Mouse (Mus musculus): ENCODE measurements at regions not wholly inside any gene's neighbourhood (a gene's known extent, or its start where the extent isn't known, plus 50 kb on each side); places are given as distances from the start of the nearest gene placed in this dataset.

DNA sequence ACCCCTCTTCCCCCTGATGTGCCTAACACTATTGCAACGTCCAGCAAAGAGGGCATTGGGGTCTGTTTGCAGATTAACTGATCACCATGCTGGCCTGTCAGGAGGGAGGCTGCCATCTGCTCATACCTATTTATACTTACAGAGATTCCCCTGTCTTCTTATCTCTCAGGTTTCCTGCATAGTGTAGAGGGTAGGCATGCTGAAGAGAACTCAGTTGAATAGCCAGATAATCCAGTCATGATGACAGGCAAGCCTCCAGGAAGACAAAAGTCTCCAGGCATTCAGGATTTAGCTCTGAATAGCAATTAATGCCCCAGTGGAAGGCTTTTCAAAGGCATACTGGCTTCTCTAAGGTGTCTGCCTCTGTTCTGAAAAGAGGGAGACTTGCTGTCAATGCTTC, 505.1 kb downstream of the Tmem132b start:
- Histone ChIP-seq H3K36me3 (ENCODE audit: control insufficient read depth, insufficient read depth, low read length) (no peaks in the 10 kb centered on the region), H3K4me1 (ENCODE audit: control insufficient read depth, insufficient read depth, low read length) (no peaks in the 10 kb centered on the region), H3K9ac (ENCODE audit: low read length) (no peak overlapping the region), H3K27ac (replicated peaks; ENCODE audit: low read depth, low read length) (no peak overlapping the region), H3K4me3 (ENCODE audit: low read depth, low read length) (no peak overlapping the region), H3K4me2 (ENCODE audit: low read depth, severe bottlenecking) (no peak overlapping the region), H3K9me3 (ENCODE audit: control insufficient read depth, low read length) (no peaks in the 10 kb centered on the region), H3K27me3 (ENCODE audit: control insufficient read depth, insufficient read depth, low read length) (no peaks in the 10 kb centered on the region)
- ATAC-seq (ENCODE audit: insufficient number of reproducible peaks, low FRiP score, low TSS enrichment, low read depth) (no peak), DNase-seq (ENCODE audit: low spot score) (no peak)
- WGBS = 23% methylated on average over 1 of the region's 1 CpGs

DNA sequence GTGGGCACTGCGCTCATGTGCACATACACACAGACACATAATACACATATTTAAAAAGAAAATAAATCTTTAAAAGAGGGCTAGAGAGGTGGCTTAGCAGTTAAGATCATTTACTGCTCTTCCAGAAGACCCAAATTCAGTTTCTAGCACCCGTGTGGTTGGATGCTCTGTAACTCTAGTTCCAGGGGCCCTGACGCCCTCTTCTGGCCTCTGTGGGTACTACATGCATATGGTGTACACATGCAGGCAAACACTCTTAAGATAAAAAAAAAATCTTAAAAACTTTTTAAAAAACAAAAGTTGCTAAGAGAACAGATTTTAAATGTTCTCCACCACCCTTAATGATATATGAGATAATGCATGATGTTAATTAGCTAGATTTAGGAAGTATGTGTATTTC, 514.2 kb downstream of the Tmem132b start:
- Histone ChIP-seq H3K9ac (ENCODE audit: low read length) (no peak overlapping the region), H3K4me3 (ENCODE audit: low read depth, low read length) (no peak overlapping the region), H3K4me2 (ENCODE audit: low read depth, severe bottlenecking) (no peak overlapping the region), H3K9me3 (ENCODE audit: control insufficient read depth, low read length) (no peaks in the 10 kb centered on the region), H3K36me3 (ENCODE audit: control insufficient read depth, insufficient read depth, low read length) (no peaks in the 10 kb centered on the region), H3K27me3 (ENCODE audit: control insufficient read depth, insufficient read depth, low read length) (no peaks in the 10 kb centered on the region), H3K4me1 (ENCODE audit: control insufficient read depth, insufficient read depth, low read length) (no peaks in the 10 kb centered on the region), H3K27ac (replicated peaks; ENCODE audit: low read depth, low read length) (no peak overlapping the region)
- ATAC-seq (ENCODE audit: insufficient number of reproducible peaks, low FRiP score, low TSS enrichment, low read depth) = no peak
- DNase-seq (ENCODE audit: low spot score) = peak; percentile 23
- 78% methylated on average over 3 of the region's 3 CpGs for WGBS

DNA sequence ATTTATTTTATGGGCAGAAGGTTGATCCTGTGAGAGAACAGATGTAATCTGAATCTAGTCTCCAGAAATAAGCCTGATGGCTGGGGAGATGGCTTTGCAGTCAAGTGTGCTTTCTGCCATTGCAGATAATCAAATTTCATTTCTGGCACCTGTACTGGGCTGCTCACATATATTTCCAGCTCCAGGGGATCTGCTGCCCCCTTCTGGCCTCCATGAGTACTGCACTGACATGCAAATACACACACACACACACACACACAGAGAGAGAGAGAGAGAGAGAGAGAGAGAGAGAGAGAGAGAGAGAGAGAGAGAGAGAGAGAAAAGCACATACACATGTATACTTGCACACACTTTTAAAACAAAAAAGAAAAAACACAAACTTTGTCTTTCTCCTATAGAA, 532.1 kb downstream of the Tmem132b start:
- Histone ChIP-seq H3K27me3 (ENCODE audit: control insufficient read depth, insufficient read depth, low read length) (no peaks in the 10 kb centered on the region), H3K9me3 (ENCODE audit: control insufficient read depth, low read length) (no peaks in the 10 kb centered on the region), H3K4me1 (ENCODE audit: control insufficient read depth, insufficient read depth, low read length) (no peaks in the 10 kb centered on the region), H3K4me2 (ENCODE audit: low read depth, severe bottlenecking) (no peak overlapping the region), H3K4me3 (ENCODE audit: low read depth, low read length) (no peak overlapping the region), H3K27ac (replicated peaks; ENCODE audit: low read depth, low read length) (no peak overlapping the region), H3K36me3 (ENCODE audit: control insufficient read depth, insufficient read depth, low read length) (no peaks in the 10 kb centered on the region), H3K9ac (ENCODE audit: low read length) (no peak overlapping the region)
- DNase-seq (ENCODE audit: low spot score) (no peak), ATAC-seq (ENCODE audit: insufficient number of reproducible peaks, low FRiP score, low TSS enrichment, low read depth) (no peak)

DNA sequence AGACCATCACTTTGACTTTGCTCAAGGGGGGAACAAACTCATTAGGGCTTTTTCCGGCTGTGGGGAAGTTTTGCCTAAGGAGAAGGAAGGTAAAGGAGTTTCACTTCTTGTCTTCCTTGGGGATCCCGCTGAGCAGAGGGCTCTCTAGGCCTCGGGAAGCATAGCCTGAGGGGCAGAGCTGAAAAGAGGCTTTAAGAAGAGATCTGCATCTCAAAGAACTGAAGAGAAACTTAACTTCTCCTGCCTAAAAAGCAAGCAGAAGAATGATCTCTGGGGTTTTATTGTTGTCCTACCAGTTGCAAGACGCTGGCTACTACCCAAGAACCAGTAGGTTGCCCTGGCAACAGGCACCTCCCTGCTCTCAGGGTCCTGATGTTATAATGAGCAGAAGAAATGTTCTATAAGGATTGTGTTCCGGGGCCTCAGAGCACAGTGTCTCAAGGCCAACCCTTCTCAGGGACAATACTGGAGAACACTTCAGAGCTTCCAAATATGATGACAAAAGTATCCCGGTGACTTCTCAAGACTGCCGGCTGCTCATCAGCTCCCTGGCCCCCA, 547.8 kb downstream of the Tmem132b start:
- Histone ChIP-seq H3K4me1 (ENCODE audit: control insufficient read depth, insufficient read depth, low read length) (no peaks in the 10 kb centered on the region), H3K27me3 (ENCODE audit: control insufficient read depth, insufficient read depth, low read length) (no peaks in the 10 kb centered on the region), H3K4me3 (ENCODE audit: low read depth, low read length) (no peak overlapping the region), H3K27ac (replicated peaks; ENCODE audit: low read depth, low read length) (no peak overlapping the region), H3K9ac (ENCODE audit: low read length) (no peak overlapping the region), H3K36me3 (ENCODE audit: control insufficient read depth, insufficient read depth, low read length) (no peaks in the 10 kb centered on the region), H3K9me3 (ENCODE audit: control insufficient read depth, low read length) (no peaks in the 10 kb centered on the region), H3K4me2 (ENCODE audit: low read depth, severe bottlenecking) (no peak overlapping the region)
- no peak for ATAC-seq (ENCODE audit: insufficient number of reproducible peaks, low FRiP score, low TSS enrichment, low read depth)
- WGBS = 50% methylated on average over 7 of the region's 7 CpGs
- no peak for DNase-seq (ENCODE audit: low spot score)

DNA sequence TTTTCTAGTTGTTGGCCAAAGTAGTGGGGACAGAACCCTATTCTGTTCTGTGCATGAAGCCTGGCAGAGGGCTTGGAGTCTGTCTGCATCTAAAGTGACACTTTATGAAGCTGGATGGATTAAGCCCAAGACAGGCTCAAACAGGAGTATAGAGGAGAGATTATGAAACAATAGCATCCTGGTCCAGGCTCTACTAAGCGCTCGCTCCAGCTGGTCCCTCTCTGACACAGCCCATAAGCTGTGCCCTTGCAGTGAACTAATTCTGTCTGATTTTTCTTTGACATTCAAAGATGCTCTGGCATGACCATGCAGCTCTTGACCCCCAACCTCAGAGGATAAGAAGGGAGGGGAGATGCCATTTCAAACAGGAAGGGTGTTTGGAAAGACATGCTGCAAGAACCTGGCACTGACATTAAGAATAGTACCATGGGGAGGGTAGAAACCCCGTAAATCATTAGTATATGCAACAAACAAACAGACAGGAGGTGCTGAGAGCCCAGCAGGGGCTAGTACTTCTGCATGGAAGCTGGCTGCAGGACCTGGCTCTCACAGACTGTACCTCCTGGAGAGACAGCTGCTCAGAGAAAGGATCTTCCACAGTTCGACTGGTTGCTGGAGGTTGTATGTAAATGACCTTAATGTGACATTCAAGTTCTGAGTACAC, 556.8 kb downstream of the Tmem132b start:
- Histone ChIP-seq H3K4me2 (ENCODE audit: low read depth, severe bottlenecking) (no peak overlapping the region), H3K27me3 (ENCODE audit: control insufficient read depth, insufficient read depth, low read length) (no peaks in the 10 kb centered on the region), H3K4me1 (ENCODE audit: control insufficient read depth, insufficient read depth, low read length) (no peaks in the 10 kb centered on the region), H3K27ac (replicated peaks; ENCODE audit: low read depth, low read length) (no peak overlapping the region), H3K36me3 (ENCODE audit: control insufficient read depth, insufficient read depth, low read length) (no peaks in the 10 kb centered on the region), H3K9ac (ENCODE audit: low read length) (no peak overlapping the region), H3K9me3 (ENCODE audit: control insufficient read depth, low read length) (no peaks in the 10 kb centered on the region), H3K4me3 (ENCODE audit: low read depth, low read length) (no peak overlapping the region)
- DNase-seq (ENCODE audit: low spot score) = no peak
- 70% methylated on average over 4 of the region's 4 CpGs for WGBS
- no peak for ATAC-seq (ENCODE audit: insufficient number of reproducible peaks, low FRiP score, low TSS enrichment, low read depth)

DNA sequence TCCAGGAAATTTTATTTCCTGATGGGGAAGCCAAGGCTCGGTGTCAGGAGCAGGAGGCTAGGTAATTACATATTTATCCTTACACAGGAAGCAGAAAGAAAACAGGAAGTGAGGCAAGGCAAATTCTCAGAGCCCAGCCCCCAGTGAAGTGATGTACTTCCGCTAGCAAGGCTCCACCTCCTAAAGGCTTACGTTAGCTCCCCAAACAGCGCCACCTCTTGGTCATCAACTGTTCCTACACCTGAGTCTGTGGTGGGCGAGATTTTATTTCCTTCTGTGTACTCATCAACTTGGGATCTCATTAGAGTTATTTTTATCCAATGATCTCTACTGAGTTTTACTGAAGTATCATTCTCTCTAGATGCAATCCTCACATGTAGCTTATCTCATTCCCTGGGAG, 561.6 kb downstream of the Tmem132b start:
- no peaks in the 10 kb centered on the region for H3K27me3 ChIP-seq (ENCODE audit: control insufficient read depth, insufficient read depth, low read length)
- 82% methylated on average over 5 of the region's 5 CpGs for WGBS
- no peak overlapping the region for H3K4me3 ChIP-seq (ENCODE audit: low read depth, low read length)
- no peaks in the 10 kb centered on the region for H3K36me3 ChIP-seq (ENCODE audit: control insufficient read depth, insufficient read depth, low read length)
- ATAC-seq (ENCODE audit: insufficient number of reproducible peaks, low FRiP score, low TSS enrichment, low read depth) = no peak
- no peaks in the 10 kb centered on the region for H3K4me1 ChIP-seq (ENCODE audit: control insufficient read depth, insufficient read depth, low read length)
- no peak for DNase-seq (ENCODE audit: low spot score)
- H3K9me3 ChIP-seq (ENCODE audit: control insufficient read depth, low read length) = no peaks in the 10 kb centered on the region
- H3K9ac ChIP-seq (ENCODE audit: low read length) = no peak overlapping the region
- no peak overlapping the region for H3K4me2 ChIP-seq (ENCODE audit: low read depth, severe bottlenecking)
- no peak overlapping the region for H3K27ac ChIP-seq (replicated peaks; ENCODE audit: low read depth, low read length)

DNA sequence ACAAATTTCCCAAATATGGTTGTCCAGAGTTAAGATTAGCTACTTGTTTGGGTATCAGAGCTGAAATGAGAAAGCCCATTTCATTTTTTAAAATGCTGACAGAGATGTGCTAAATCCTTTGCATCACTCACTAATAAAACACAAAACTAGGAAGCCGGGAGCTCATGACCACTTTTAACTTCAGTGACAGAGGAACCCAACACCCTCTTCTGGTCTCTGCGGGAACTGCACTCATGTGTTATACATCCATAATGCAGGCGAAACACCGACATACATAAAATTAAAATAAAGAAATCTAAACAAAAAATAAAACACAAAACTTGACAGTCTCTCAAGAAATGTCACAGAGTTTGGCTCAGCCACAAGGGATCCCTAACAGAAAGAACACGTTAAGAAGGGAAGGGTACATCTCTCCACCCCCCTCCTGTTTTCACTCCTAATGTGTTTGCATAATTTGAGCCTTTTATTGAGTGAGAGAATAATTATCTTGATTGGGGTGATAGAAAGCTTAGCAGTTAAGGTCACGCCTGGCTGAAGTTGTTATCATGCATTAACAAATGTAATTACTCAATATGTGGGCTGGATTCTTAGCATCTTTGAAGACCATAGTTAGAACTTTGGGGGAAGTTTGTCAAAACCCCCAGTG, 565.2 kb downstream of the Tmem132b start:
- no peaks in the 10 kb centered on the region for H3K36me3 ChIP-seq (ENCODE audit: control insufficient read depth, insufficient read depth, low read length)
- no peaks in the 10 kb centered on the region for H3K27me3 ChIP-seq (ENCODE audit: control insufficient read depth, insufficient read depth, low read length)
- no peaks in the 10 kb centered on the region for H3K4me1 ChIP-seq (ENCODE audit: control insufficient read depth, insufficient read depth, low read length)
- ATAC-seq (ENCODE audit: insufficient number of reproducible peaks, low FRiP score, low TSS enrichment, low read depth) (no peak), DNase-seq (ENCODE audit: low spot score) (no peak)
- H3K27ac ChIP-seq (replicated peaks; ENCODE audit: low read depth, low read length) = no peak overlapping the region
- H3K4me2 ChIP-seq (ENCODE audit: low read depth, severe bottlenecking) = no peak overlapping the region
- H3K9ac ChIP-seq (ENCODE audit: low read length) = no peak overlapping the region
- no peak overlapping the region for H3K4me3 ChIP-seq (ENCODE audit: low read depth, low read length)
- no peaks in the 10 kb centered on the region for H3K9me3 ChIP-seq (ENCODE audit: control insufficient read depth, low read length)
- WGBS = 75% methylated on average over 6 of the region's 6 CpGs

DNA sequence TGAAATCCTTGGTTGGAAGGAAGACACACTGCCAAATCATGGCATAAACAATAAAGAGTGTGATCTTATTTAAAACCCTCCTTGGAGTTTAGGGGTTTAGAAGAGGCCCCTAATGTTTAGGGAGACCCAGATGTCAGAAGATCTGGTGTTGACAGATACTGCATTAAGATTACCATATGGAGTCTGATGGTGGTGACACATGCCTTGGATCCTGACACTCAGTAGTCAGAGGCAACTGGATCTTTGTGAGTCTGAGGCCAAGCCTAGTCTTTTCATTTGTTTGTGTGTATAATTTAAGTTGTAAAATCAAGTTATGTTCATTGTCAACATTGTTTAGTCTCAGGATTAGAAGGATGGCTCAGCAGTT, 565.7 kb downstream of the Tmem132b start:
- DNase-seq (ENCODE audit: low spot score) (no peak), ATAC-seq (ENCODE audit: insufficient number of reproducible peaks, low FRiP score, low TSS enrichment, low read depth) (no peak)
- no peaks in the 10 kb centered on the region for H3K27me3 ChIP-seq (ENCODE audit: control insufficient read depth, insufficient read depth, low read length)
- H3K9ac ChIP-seq (ENCODE audit: low read length) = no peak overlapping the region
- no peak overlapping the region for H3K4me3 ChIP-seq (ENCODE audit: low read depth, low read length)
- no peaks in the 10 kb centered on the region for H3K9me3 ChIP-seq (ENCODE audit: control insufficient read depth, low read length)
- no peaks in the 10 kb centered on the region for H3K4me1 ChIP-seq (ENCODE audit: control insufficient read depth, insufficient read depth, low read length)
- H3K4me2 ChIP-seq (ENCODE audit: low read depth, severe bottlenecking) = no peak overlapping the region
- no peaks in the 10 kb centered on the region for H3K36me3 ChIP-seq (ENCODE audit: control insufficient read depth, insufficient read depth, low read length)
- no peak overlapping the region for H3K27ac ChIP-seq (replicated peaks; ENCODE audit: low read depth, low read length)

DNA sequence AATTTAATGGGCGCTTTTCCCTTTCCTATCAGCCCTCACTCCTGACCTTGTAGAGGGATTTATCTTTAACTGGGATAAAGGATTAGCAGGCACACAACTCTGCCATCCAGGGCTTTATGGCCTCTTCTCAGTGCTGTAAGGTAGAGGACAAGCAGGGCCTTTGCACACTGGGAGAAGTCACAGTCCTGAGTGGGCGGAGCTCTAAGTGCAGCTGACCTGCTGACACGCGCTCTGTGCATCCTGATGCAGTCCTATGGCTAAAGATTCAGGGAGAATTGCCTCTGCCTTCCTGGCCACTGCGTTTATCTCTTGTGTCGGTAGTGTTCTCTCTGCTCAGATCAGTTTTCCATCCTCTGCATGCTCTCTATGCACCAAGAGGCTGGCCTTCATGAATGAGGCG, 566.9 kb downstream of the Tmem132b start:
- Histone ChIP-seq H3K27ac (replicated peaks; ENCODE audit: low read depth, low read length) (no peak overlapping the region), H3K9ac (ENCODE audit: low read length) (no peak overlapping the region), H3K4me3 (ENCODE audit: low read depth, low read length) (no peak overlapping the region), H3K36me3 (ENCODE audit: control insufficient read depth, insufficient read depth, low read length) (no peaks in the 10 kb centered on the region), H3K27me3 (ENCODE audit: control insufficient read depth, insufficient read depth, low read length) (no peaks in the 10 kb centered on the region), H3K9me3 (ENCODE audit: control insufficient read depth, low read length) (no peaks in the 10 kb centered on the region), H3K4me2 (ENCODE audit: low read depth, severe bottlenecking) (no peak overlapping the region), H3K4me1 (ENCODE audit: control insufficient read depth, insufficient read depth, low read length) (no peaks in the 10 kb centered on the region)
- 82% methylated on average over 7 of the region's 7 CpGs for WGBS
- ATAC-seq (ENCODE audit: insufficient number of reproducible peaks, low FRiP score, low TSS enrichment, low read depth) (no peak), DNase-seq (ENCODE audit: low spot score) (no peak)

All from limb, embryonic 11.5 days (tissue).